15 mouse cellular contexts compared by ENCODE assay signal in genomic region chr3:34659861-34660260, GRCm38 (mm10). TPM values are rescaled to one million over a fixed set of nuclear protein-coding genes. Genes with fewer than 3 reads are reported as not detected.
DNase-seq lines count a peak whose midpoint lies in the region; ATAC-seq and TF ChIP-seq lines count a peak whose summit lies in the region.
"Had no signal": no experiment of that assay in that cellular context is flagged by ENCODE, and none has a peak within 500 bp of the region (broad histone marks: within the 10 kb centered on the region; RNA-seq: fewer than 3 reads in every experiment).

No protein-coding gene starts in this region.

- H3K4me1 ChIP-seq in forebrain, embryonic 12.5 days = peaks cover 90% of the 10 kb centered on the region
- no peaks in the 10 kb centered on the region; the same call in 1 of the 2 replicates for H3K4me1 ChIP-seq in hindbrain, postnatal 0 days (ENCODE audit: insufficient read depth, low read length)
- H3K4me1 ChIP-seq in neural tube, embryonic 14.5 days (ENCODE audit: control insufficient read depth, insufficient read depth, low read length) = peaks cover 9% of the 10 kb centered on the region
- peaks cover 16% of the 10 kb centered on the region for H3K4me1 ChIP-seq in intestine, embryonic 15.5 days (replicated peaks)

- H3K27ac ChIP-seq in layer of hippocampus, adult 2 months = peak overlapping the region; percentile 93
- peak overlapping the region; percentile 96 for H3K27ac ChIP-seq in forebrain, embryonic 12.5 days
- peak overlapping the region; percentile 88 for H3K27ac ChIP-seq in hindbrain, postnatal 0 days
- H3K27ac ChIP-seq in neural tube, embryonic 14.5 days (ENCODE audit: low read depth, low read length) = peak overlapping the region; percentile 85; the same call in 1 of the 2 replicates
- H3K27ac ChIP-seq in intestine, embryonic 15.5 days = no peak overlapping the region
- H3K27ac ChIP-seq: embryonic facial prominence, embryonic 12.5 days; limb, embryonic 13.5 days; lung, embryonic 15.5 days had no signal

- peak; percentile 60 for ATAC-seq in forebrain, embryonic 12.5 days (ENCODE audit: low FRiP score)
- ATAC-seq in hindbrain, postnatal 0 days = no peak
- no peak for ATAC-seq in neural tube, embryonic 14.5 days (ENCODE audit: low read depth)
- no peak for ATAC-seq in intestine, embryonic 15.5 days
- ATAC-seq: activated CD4-positive, CD25-positive, alpha-beta regulatory T cell, adult 4 months; intestine, embryonic 16.5 days had no signal

- peaks cover 8% of the 10 kb centered on the region; the same call in 1 of the 2 replicates for H3K27me3 ChIP-seq in forebrain, embryonic 12.5 days
- peaks cover 24% of the 10 kb centered on the region for H3K27me3 ChIP-seq in hindbrain, postnatal 0 days (ENCODE audit: insufficient read depth, low read length)
- peaks cover 19% of the 10 kb centered on the region for H3K27me3 ChIP-seq in neural tube, embryonic 14.5 days (ENCODE audit: control insufficient read depth, insufficient read depth, low read length)
- H3K27me3 ChIP-seq in intestine, embryonic 15.5 days (replicated peaks) = peaks cover 95% of the 10 kb centered on the region

- DNase-seq in layer of hippocampus, adult 2 months (ENCODE audit: low spot score in 2 of 2) = no peak
- no peak for DNase-seq in layer of hippocampus, adult 8-10 months (ENCODE audit: low spot score in 2 of 2)
- DNase-seq in hindbrain, postnatal 0 days (ENCODE audit: low spot score) = peak; percentile 43
- DNase-seq in urinary bladder, postnatal 36 days (ENCODE audit: low spot score in 2 of 2) = no peak
- DNase-seq in B cell, adult 2 months = no peak
- DNase-seq: right cerebral cortex, postnatal 14 days had no signal

- WGBS in forebrain, embryonic 12.5 days = 0% methylated on average over 6 of the region's 6 CpGs
- 25% methylated on average over 6 of the region's 6 CpGs for WGBS in hindbrain, postnatal 0 days
- WGBS in neural tube, embryonic 14.5 days = 10% methylated on average over 6 of the region's 6 CpGs
- WGBS in intestine, embryonic 15.5 days = 12% methylated on average over 6 of the region's 6 CpGs

- no peaks in the 10 kb centered on the region; the same call in 1 of the 2 replicates for H3K36me3 ChIP-seq in forebrain, embryonic 12.5 days (replicated peaks)
- H3K36me3 ChIP-seq in hindbrain, postnatal 0 days (ENCODE audit: insufficient read depth, low read length) = no peaks in the 10 kb centered on the region
- H3K36me3 ChIP-seq in neural tube, embryonic 14.5 days (ENCODE audit: control insufficient read depth, insufficient read depth, low read length) = no peaks in the 10 kb centered on the region
- no peaks in the 10 kb centered on the region for H3K36me3 ChIP-seq in intestine, embryonic 15.5 days
- H3K36me3 ChIP-seq: embryonic facial prominence, embryonic 12.5 days; heart, embryonic 12.5 days; limb, embryonic 13.5 days; lung, embryonic 15.5 days had no signal

- H3K9ac ChIP-seq in forebrain, embryonic 12.5 days = peak overlapping the region; percentile 62
- 0 out of 2 replicates have a peak overlapping the region, but pooled peaks have one; percentile 15 for H3K9ac ChIP-seq in hindbrain, postnatal 0 days (replicated peaks; ENCODE audit: low read length)
- H3K9ac ChIP-seq in neural tube, embryonic 14.5 days (replicated peaks; ENCODE audit: low read depth, low read length) = peak overlapping the region; percentile 22; the same call in 1 of the 2 replicates
- no peak overlapping the region for H3K9ac ChIP-seq in intestine, embryonic 15.5 days
- H3K9ac ChIP-seq: embryonic facial prominence, embryonic 12.5 days; heart, embryonic 12.5 days; limb, embryonic 13.5 days; lung, embryonic 15.5 days had no signal

- H3K4me3 ChIP-seq in layer of hippocampus, adult 2 months = no peak overlapping the region
- peak overlapping the region; percentile 38 for H3K4me3 ChIP-seq in forebrain, embryonic 12.5 days (replicated peaks)
- H3K4me3 ChIP-seq in hindbrain, postnatal 0 days (ENCODE audit: low read length) = no peak overlapping the region
- no peak overlapping the region for H3K4me3 ChIP-seq in neural tube, embryonic 14.5 days (ENCODE audit: low read depth, low read length)
- H3K4me3 ChIP-seq in intestine, embryonic 15.5 days (replicated peaks) = no peak overlapping the region
- H3K4me3 ChIP-seq: embryonic facial prominence, embryonic 12.5 days; heart, embryonic 12.5 days; limb, embryonic 13.5 days; lung, embryonic 15.5 days had no signal

- H3K4me2 ChIP-seq in forebrain, embryonic 12.5 days = peak overlapping the region; percentile 67
- H3K4me2 ChIP-seq in hindbrain, postnatal 0 days (ENCODE audit: low read depth, low read length) = peak overlapping the region; percentile 60
- peak overlapping the region; percentile 19; the same call in 1 of the 2 replicates for H3K4me2 ChIP-seq in neural tube, embryonic 14.5 days (ENCODE audit: low read depth, low read length)
- H3K4me2 ChIP-seq in intestine, embryonic 15.5 days (replicated peaks) = no peak overlapping the region
- H3K4me2 ChIP-seq: embryonic facial prominence, embryonic 12.5 days; heart, embryonic 12.5 days; limb, embryonic 13.5 days; lung, embryonic 15.5 days had no signal

- H3K9me3 ChIP-seq in forebrain, embryonic 12.5 days = no peaks in the 10 kb centered on the region
- no peaks in the 10 kb centered on the region for H3K9me3 ChIP-seq in hindbrain, postnatal 0 days (ENCODE audit: low read length)
- no peaks in the 10 kb centered on the region for H3K9me3 ChIP-seq in neural tube, embryonic 14.5 days (ENCODE audit: control insufficient read depth, low read length)
- H3K9me3 ChIP-seq in intestine, embryonic 15.5 days = no peaks in the 10 kb centered on the region
- H3K9me3 ChIP-seq: embryonic facial prominence, embryonic 12.5 days; heart, embryonic 12.5 days; limb, embryonic 13.5 days; lung, embryonic 15.5 days had no signal

- TF ChIP-seq CTCF in layer of hippocampus, adult 2 months (conservative IDR thresholded peaks at IDR 0.05) = no peak
- no peak for TF ChIP-seq CTCF in hindbrain, postnatal 0 days (IDR thresholded peaks at IDR 0.05; ENCODE audit: low read depth)

RNA-seq across cellular contexts. Expression of gene Sox2, which starts 9.7 kb away (rescaled TPM):
- 10 to 100 TPM; 41.1 to 45.9 TPM for total RNA-seq in layer of hippocampus, adult 2 months (2021)
- 10 to 100 TPM; 38.6 to 47.2 (median 43.5) TPM for total RNA-seq in layer of hippocampus, adult 8-10 months (2022)
- 75.5 and 77.0 TPM in 2 replicates for polyA plus RNA-seq in forebrain, embryonic 12.5 days (2016; fragmentation: Nextera tagmentation; extraction: Ambion mirVana)
- total RNA-seq in hindbrain, postnatal 0 days (2014; rRNA removed) = 68.1 and 80.2 TPM in 2 replicates
- polyA plus RNA-seq in hindbrain, postnatal 0 days (2015; fragmentation: Nextera tagmentation; extraction: Ambion mirVana) = 22.6 and 26.3 TPM in 2 replicates
- 12.2 and 18.2 TPM in 2 replicates for polyA plus RNA-seq in neural tube, embryonic 14.5 days (2014; fragmentation: Nextera tagmentation; extraction: Ambion mirVana)
- 0.62 and 0.89 TPM in 2 replicates for polyA plus RNA-seq in intestine, embryonic 15.5 days (2015; fragmentation: Nextera tagmentation; extraction: Ambion mirVana)
- polyA plus RNA-seq: activated CD4-positive, CD25-positive, alpha-beta regulatory T cell, adult 4 months had no signal
